Mouse (Mus musculus) myocyte (in vitro differentiated cells): ENCODE results near the gene Tob1. TPM values are rescaled to one million over a fixed set of nuclear protein-coding genes. Genes with fewer than 3 reads are reported as not detected.

Source experiments
- H3K27me3 ChIP-seq: one replicate; pipeline ENCODE4 v1.6.1; 2011; ENCODE audit not compliant: control insufficient read depth, insufficient read depth, insufficient read length
- H3K36me3 ChIP-seq: one replicate; pipeline ENCODE4 v1.6.1; 2011; ENCODE audit not compliant: control insufficient read depth, insufficient read depth
- H3K4me2 ChIP-seq: one replicate; pipeline ENCODE4 v1.6.1; 2011; ENCODE audit warnings: low read depth, control low read depth
- H3K4me3 ChIP-seq: one replicate; pipeline ENCODE4 v1.5.1; 2011; ENCODE audit warnings: mild to moderate bottlenecking, control low read depth, moderate library complexity
- H3K79me2 ChIP-seq: one replicate; pipeline ENCODE4 v1.6.1; 2011; ENCODE audit not compliant: control insufficient read depth, insufficient read depth
- H3ac ChIP-seq: one replicate; pipeline ENCODE4 v1.6.1; 2011; ENCODE audit not compliant: control insufficient read depth, insufficient read length
- CEBPB ChIP-seq: IDR thresholded peaks from 2 replicates; pipeline ENCODE4 v1.6.1; 2011; ENCODE audit warnings: mild to moderate bottlenecking, moderate library complexity; ENCODE audit not compliant: poor library complexity, insufficient read depth, severe bottlenecking
- E2F4 ChIP-seq: IDR thresholded peaks from one replicate; pipeline ENCODE4 v1.6.1; 2011; ENCODE audit warnings: mild to moderate bottlenecking, control low read depth, moderate library complexity; ENCODE audit not compliant: insufficient read depth
- MAX ChIP-seq: IDR thresholded peaks from one replicate; pipeline ENCODE4 v1.6.1; 2011; ENCODE audit warnings: low read depth, mild to moderate bottlenecking, control low read depth
- MYOD1 ChIP-seq, 3 experiments: IDR thresholded peaks; one replicate each; pipeline ENCODE4 v1.6.1; 2011; ENCODE audit warnings: control low read depth in 2 of 3, low read depth in 2 of 3, mild to moderate bottlenecking in 2 of 3, moderate library complexity in 1 of 3; ENCODE audit not compliant: insufficient read length in 2 of 3, control insufficient read depth in 1 of 3
- MYOG ChIP-seq, 3 experiments: IDR thresholded peaks; one replicate each; pipeline ENCODE4 v1.6.1; 2011; ENCODE audit warnings: control low read depth in 2 of 3, low read depth in 2 of 3, mild to moderate bottlenecking in 2 of 3; ENCODE audit not compliant: insufficient read length in 2 of 3, control insufficient read depth in 1 of 3, insufficient read depth in 1 of 3
- POLR2A ChIP-seq: IDR thresholded peaks from one replicate; pipeline ENCODE4 v1.6.1; 2011; ENCODE audit warnings: low read depth, mild to moderate bottlenecking, control low read depth, moderate library complexity; ENCODE audit not compliant: insufficient read length
- POLR2AphosphoS2 ChIP-seq: IDR thresholded peaks from one replicate; pipeline ENCODE4 v1.6.1; 2011; ENCODE audit warnings: low read depth, control low read depth; ENCODE audit not compliant: insufficient read length
- REST ChIP-seq: IDR thresholded peaks from one replicate; pipeline ENCODE4 v1.6.1; 2011; ENCODE audit warnings: mild to moderate bottlenecking, control low read depth, moderate library complexity; ENCODE audit not compliant: insufficient read depth, insufficient read length
- SRF ChIP-seq: IDR thresholded peaks from one replicate; pipeline ENCODE4 v1.6.1; 2011; ENCODE audit warnings: low read depth; ENCODE audit not compliant: control insufficient read depth, insufficient read length
- TCF12 ChIP-seq: IDR thresholded peaks from one replicate; pipeline ENCODE4 v1.6.1; 2011; ENCODE audit warnings: mild to moderate bottlenecking, control low read depth; ENCODE audit not compliant: poor library complexity, insufficient read depth, severe bottlenecking
- TCF3 ChIP-seq: IDR thresholded peaks from one replicate; pipeline ENCODE4 v1.6.1; 2011; ENCODE audit warnings: low read depth, control low read depth; ENCODE audit not compliant: insufficient read length
- USF1 ChIP-seq: IDR thresholded peaks from one replicate; pipeline ENCODE4 v1.6.1; 2011; ENCODE audit warnings: low read depth, mild to moderate bottlenecking, control low read depth, moderate library complexity
- polyA plus RNA-seq: library from polyadenylated mRNA; unstranded; fragments of >200 nt; fragmentation: generic; extraction: Trizol; gene quantifications from one replicate; pipeline ENCODE4 v1.2.1, GENCODE M21; 2012; ENCODE audit warnings: missing spikeins

Tob1 gene
- polyA plus RNA-seq, 1 experiment: 32.8 TPM

DNA sequence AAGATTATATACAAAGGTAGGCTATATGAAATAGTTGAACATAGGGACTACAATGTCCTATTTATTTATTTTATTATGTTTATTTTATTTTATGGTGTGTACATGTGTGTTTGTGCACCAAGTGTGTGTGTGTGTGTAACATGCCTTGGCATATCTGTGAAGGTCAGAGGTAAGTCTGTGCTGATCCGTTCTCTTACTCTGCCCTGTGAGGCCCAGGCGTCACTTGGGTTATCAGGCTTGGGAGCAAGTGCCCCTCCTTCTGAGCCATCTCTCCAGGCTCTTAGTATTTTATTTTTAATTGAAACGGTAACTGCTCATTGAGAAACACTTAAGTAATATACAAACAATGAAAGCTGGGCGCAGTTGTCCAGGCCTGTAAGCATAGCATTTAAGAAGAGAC lies 10.8 kb upstream of the Tob1 start:
- no peaks in the 10 kb centered on the region for H3K79me2 ChIP-seq
- no peaks in the 10 kb centered on the region for H3K27me3 ChIP-seq
- H3K4me2 ChIP-seq: no peak overlapping the region
- TF ChIP-seq TCF12: no peak
- no peak for TF ChIP-seq USF1
- no peak for TF ChIP-seq CEBPB
- TF ChIP-seq MYOG (IDR thresholded peaks at IDR 0.05; ENCODE audit: control insufficient read depth in 1 of 3, insufficient read depth in 1 of 3, insufficient read length in 2 of 3, low read depth in 2 of 3): no peak
- TF ChIP-seq MYOD1 (IDR thresholded peaks at IDR 0.05; ENCODE audit: control insufficient read depth in 1 of 3, insufficient read length in 2 of 3, low read depth in 2 of 3): no peak
- no peak overlapping the region for H3K4me3 ChIP-seq
- H3K36me3 ChIP-seq: no peaks in the 10 kb centered on the region
- no peak overlapping the region for H3ac ChIP-seq

DNA sequence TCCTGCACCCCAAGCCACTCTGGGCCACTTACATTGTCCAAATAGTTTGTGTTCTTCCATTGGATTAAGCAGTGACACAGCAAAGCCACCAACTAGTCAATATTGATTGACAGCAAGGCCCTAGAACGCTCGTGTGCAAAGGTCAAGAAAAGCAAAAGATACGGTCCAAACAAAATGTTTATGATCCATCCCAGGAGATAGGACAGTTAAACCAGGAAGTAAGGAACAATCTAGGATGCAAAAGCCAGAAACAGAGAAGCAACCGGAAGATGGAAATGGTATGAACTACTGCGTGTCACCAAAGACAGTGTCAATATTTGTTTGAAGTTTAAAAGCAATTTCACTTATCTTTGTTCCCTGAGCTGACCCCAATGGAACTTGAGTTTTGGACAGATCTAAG lies 9.1 kb upstream of the Tob1 start:
- Histone ChIP-seq H3K27me3 (no peaks in the 10 kb centered on the region), H3K79me2 (no peaks in the 10 kb centered on the region), H3ac (no peak overlapping the region), H3K36me3 (no peaks in the 10 kb centered on the region), H3K4me2 (no peak overlapping the region), H3K4me3 (no peak overlapping the region)
- no peak for TF ChIP-seq USF1
- no peak for TF ChIP-seq POLR2AphosphoS2
- no peak for TF ChIP-seq TCF3
- TF ChIP-seq MYOD1 (IDR thresholded peaks at IDR 0.05; ENCODE audit: control insufficient read depth in 1 of 3, insufficient read length in 2 of 3, low read depth in 2 of 3): no peak
- no peak for TF ChIP-seq TCF12
- no peak for TF ChIP-seq MAX
- TF ChIP-seq E2F4: no peak

DNA sequence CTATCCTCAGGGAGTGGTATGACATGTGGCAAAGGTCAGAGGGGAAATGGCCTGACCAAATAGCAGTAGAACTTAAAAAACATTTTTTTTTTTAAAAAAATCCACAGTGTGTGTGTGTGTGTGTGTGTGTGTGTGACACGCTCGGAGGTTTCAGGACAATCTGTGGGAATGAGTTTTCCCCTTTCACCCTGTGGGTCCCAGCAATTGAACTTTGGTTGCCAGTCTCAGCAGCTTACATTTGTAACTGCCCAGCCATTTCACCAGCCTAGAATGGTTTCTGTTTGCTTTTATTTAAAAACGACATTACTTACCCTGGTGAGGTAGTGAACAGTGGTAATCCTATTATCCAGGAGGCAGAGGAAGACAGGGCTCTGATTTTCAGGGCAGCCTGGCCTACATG lies 8.2 kb upstream of the Tob1 start:
- Histone ChIP-seq H3K79me2 (no peaks in the 10 kb centered on the region), H3ac (no peak overlapping the region), H3K27me3 (no peaks in the 10 kb centered on the region), H3K36me3 (no peaks in the 10 kb centered on the region), H3K4me3 (no peak overlapping the region), H3K4me2 (no peak overlapping the region)
- TF ChIP-seq SRF: no peak
- no peak for TF ChIP-seq E2F4

DNA sequence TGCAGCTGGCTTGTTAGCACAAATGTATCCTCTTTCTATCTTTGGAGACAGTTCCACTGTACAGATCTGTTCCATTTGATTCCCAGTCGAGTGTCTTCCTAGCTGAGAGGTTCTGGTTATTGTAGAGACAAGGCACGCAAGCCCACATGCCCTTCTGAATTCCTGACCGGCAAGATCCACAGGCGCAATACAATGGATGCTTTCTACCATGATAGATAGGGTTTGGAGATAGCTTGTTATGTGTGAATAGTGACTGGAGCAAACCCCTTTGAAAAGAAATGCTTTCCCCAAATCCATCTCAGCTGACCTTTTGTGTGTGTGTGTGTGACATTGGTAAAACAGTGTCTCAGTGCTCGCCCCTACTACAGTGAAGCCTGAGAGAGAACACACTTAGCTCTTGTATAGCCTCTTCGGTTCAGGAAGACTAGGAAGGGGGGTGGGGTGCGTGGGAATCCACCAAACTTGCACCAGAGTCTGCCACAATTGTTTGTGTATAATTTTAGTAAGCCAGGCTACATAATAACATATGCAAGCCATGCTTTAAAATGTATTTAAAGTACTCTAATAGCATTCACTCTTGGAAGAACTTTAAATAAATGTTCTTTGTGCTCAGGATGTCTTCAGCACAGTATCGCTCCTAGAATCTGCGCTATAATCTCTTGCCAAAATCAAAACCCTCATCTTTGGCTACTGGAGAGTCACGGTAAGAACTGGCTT lies 4.7 kb upstream of the Tob1 start:
- H3K79me2 ChIP-seq: no peaks in the 10 kb centered on the region
- H3K27me3 ChIP-seq: no peaks in the 10 kb centered on the region
- TF ChIP-seq MAX (no peak), REST (no peak), MYOG (IDR thresholded peaks at IDR 0.05; ENCODE audit: control insufficient read depth in 1 of 3, insufficient read depth in 1 of 3, insufficient read length in 2 of 3, low read depth in 2 of 3) (no peak), POLR2AphosphoS2 (no peak), POLR2A (no peak), MYOD1 (IDR thresholded peaks at IDR 0.05; ENCODE audit: control insufficient read depth in 1 of 3, insufficient read length in 2 of 3, low read depth in 2 of 3) (no peak), E2F4 (no peak), CEBPB (no peak), TCF12 (no peak), USF1 (no peak), SRF (no peak), TCF3 (no peak)
- no peak overlapping the region for H3ac ChIP-seq
- no peak overlapping the region for H3K4me2 ChIP-seq
- no peaks in the 10 kb centered on the region for H3K36me3 ChIP-seq
- H3K4me3 ChIP-seq: no peak overlapping the region

DNA sequence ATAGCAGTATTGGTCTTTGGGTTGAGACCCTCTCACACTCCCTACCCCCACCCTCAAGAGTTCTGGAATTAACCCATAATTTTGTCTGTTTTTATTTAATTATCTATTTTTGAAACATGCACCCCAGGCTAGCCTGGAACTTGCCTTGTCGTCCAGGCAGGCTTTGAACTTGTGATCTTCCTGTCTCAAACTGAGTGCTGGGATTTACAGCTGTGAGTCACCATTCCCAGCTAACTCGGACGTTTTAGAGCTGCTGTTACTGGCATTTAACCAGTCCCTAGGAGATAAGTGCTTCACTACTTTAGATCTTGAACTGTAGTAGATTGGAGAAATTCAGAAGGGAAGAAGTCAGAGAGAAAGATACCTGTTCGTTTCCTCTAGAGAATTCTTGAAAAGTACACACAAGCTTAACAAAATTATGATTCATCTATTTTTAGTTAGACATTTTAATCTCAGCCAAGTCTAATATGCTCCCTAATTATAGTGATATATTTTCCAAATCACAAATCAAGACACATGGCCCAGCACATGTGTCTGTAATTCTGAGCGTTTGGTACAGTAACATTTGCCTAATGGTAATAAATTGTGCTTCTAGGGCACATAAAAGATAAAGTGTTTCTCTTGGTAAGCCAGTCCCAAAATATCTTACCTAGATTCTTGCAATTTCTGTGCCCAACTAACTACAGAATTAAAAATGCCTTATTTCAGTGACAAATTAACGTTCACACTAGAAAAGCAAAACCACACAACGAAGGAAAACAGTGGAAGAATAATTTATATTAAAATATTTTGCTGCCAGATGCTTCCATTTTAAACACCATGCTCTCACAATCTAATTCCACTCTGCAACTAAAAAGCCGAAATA lies 2.2 kb upstream of the Tob1 start:
- H3ac ChIP-seq: no peak overlapping the region
- peak overlapping the region; percentile 100 for H3K4me2 ChIP-seq
- H3K4me3 ChIP-seq: peak overlapping the region; percentile 51
- peaks cover 20% of the 10 kb centered on the region for H3K79me2 ChIP-seq
- H3K36me3 ChIP-seq: no peaks in the 10 kb centered on the region
- no peak for TF ChIP-seq SRF
- TF ChIP-seq MYOG (IDR thresholded peaks at IDR 0.05; ENCODE audit: control insufficient read depth in 1 of 3, insufficient read depth in 1 of 3, insufficient read length in 2 of 3, low read depth in 2 of 3): no peak
- TF ChIP-seq TCF12: no peak
- TF ChIP-seq CEBPB: no peak
- TF ChIP-seq E2F4: no peak
- TF ChIP-seq POLR2A: no peak
- no peak for TF ChIP-seq POLR2AphosphoS2
- TF ChIP-seq MYOD1 (IDR thresholded peaks at IDR 0.05; ENCODE audit: control insufficient read depth in 1 of 3, insufficient read length in 2 of 3, low read depth in 2 of 3): no peak
- TF ChIP-seq MAX: no peak
- no peak for TF ChIP-seq USF1
- TF ChIP-seq REST: no peak
- TF ChIP-seq TCF3: no peak
- H3K27me3 ChIP-seq: no peaks in the 10 kb centered on the region
